Mouse (Mus musculus): ENCODE measurements around the gene Atrn.

Gene Atrn

GRCm38 (mm10) chr2:131072536-131072935 is 166.2 kb downstream of the Atrn start:
- no peak for DNase-seq (ENCODE audit: low spot score in 2 of 2)

All from left cerebral cortex, adult 9 months (tissue).